Mouse (Mus musculus) neural tube, embryonic 14.5 days (tissue): Measurements from ENCODE around the gene Sh3d19. TPM values are rescaled to one million over a fixed set of nuclear protein-coding genes. Genes with fewer than 3 reads are reported as not detected.
A peak's percentile ranks its signal among the peaks of the same experiment; 100 is the strongest.
"Not testable (repeated sequence)": the region's sequence is repeated elsewhere in the genome, so short reads cannot be mapped to it uniquely, and the experiment has no call there.

ENCODE experiments used
- ATAC-seq: fragments of 200-750 bp; cut with Nextera tagmentation; 2 replicates; pipeline ENCODE4 v1.8.0; 2017; ENCODE audit warnings: low read depth, mild to moderate bottlenecking, moderate TSS enrichment, moderate library complexity
- H3K27ac ChIP-seq: fragments of 300-500 bp; sonication (generic); 2 replicates; pipeline ENCODE4 v1.5.1; 2014; ENCODE audit warnings: low read depth, mild to moderate bottlenecking, control low read depth, low read length, moderate library complexity, mixed read lengths
- H3K27me3 ChIP-seq: fragments of 300-500 bp; sonication (generic); 2 replicates; pipeline ENCODE4 v1.6.1; 2014; ENCODE audit warnings: low read length; ENCODE audit not compliant: control insufficient read depth, insufficient read depth
- H3K36me3 ChIP-seq: fragments of 300-500 bp; sonication (generic); 2 replicates; pipeline ENCODE4 v1.6.1; 2014; ENCODE audit warnings: low read length, mixed read lengths; ENCODE audit not compliant: control insufficient read depth, insufficient read depth
- H3K4me1 ChIP-seq: fragments of 300-500 bp; sonication (generic); 2 replicates; pipeline ENCODE4 v1.6.1; 2014; ENCODE audit warnings: low read length; ENCODE audit not compliant: control insufficient read depth, insufficient read depth
- H3K4me2 ChIP-seq: fragments of 300-500 bp; sonication (generic); 2 replicates; pipeline ENCODE4 v1.6.1; 2014; ENCODE audit warnings: mild to moderate bottlenecking, low read depth, low read length, control low read depth
- H3K4me3 ChIP-seq: fragments of 300-500 bp; sonication (generic); 2 replicates; pipeline ENCODE4 v1.5.1; 2014; ENCODE audit warnings: low read depth, low read length, control low read depth, mixed read lengths
- H3K9ac ChIP-seq: fragments of 300-500 bp; sonication (generic); replicated peaks from 2 replicates; pipeline ENCODE4 v1.6.1; 2014; ENCODE audit warnings: low read depth, mild to moderate bottlenecking, control low read depth, low read length, mixed read lengths
- H3K9me3 ChIP-seq: fragments of 300-500 bp; sonication (generic); 2 replicates; pipeline ENCODE4 v1.6.1; 2016; ENCODE audit warnings: low read length; ENCODE audit not compliant: control insufficient read depth
- WGBS: fragments of 180-500 bp; shearing (Covaris S2); extraction: QIAGEN DNeasy Blood & Tissue Kit; methylation state at CpG from one replicate; pipeline ENCODE4 v1.1.7; 2014; 5-methylcytosine and 5-hydroxymethylcytosine counted together
- polyA plus RNA-seq: library from polyadenylated mRNA; unstranded; fragments of >200 nt; fragmentation: Nextera tagmentation; extraction: Ambion mirVana; gene quantifications from 2 replicates; pipeline ENCODE4 v1.2.1, GENCODE M21; 2014

Gene Sh3d19
- polyA plus RNA-seq, 1 experiment from 2014 or later: 15.5 TPM

GRCm38 (mm10) chr3:85969040-85969439 lies 1.9 kb upstream of the Sh3d19 start:
- H3K4me1 ChIP-seq: no peaks in the 10 kb centered on the region
- no peaks in the 10 kb centered on the region for H3K9me3 ChIP-seq
- no peak for ATAC-seq
- H3K9ac ChIP-seq: no peak overlapping the region
- H3K36me3 ChIP-seq: no peaks in the 10 kb centered on the region
- no peaks in the 10 kb centered on the region for H3K27me3 ChIP-seq
- no peak overlapping the region for H3K4me2 ChIP-seq
- 90% methylated on average over 8 of the region's 8 CpGs for WGBS
- H3K27ac ChIP-seq: no peak overlapping the region
- H3K4me3 ChIP-seq: no peak overlapping the region

GRCm38 (mm10) chr3:85971599-85971975 lies 678 bp downstream of the Sh3d19 start:
- Histone ChIP-seq H3K27ac (no peak overlapping the region), H3K9ac (peak overlapping the region; percentile 89), H3K9me3 (no peaks in the 10 kb centered on the region), H3K36me3 (no peaks in the 10 kb centered on the region), H3K4me3 (peak overlapping the region; percentile 75), H3K4me2 (peak overlapping the region; percentile 64), H3K27me3 (no peaks in the 10 kb centered on the region), H3K4me1 (no peaks in the 10 kb centered on the region)
- 1% methylated on average over 13 of the region's 13 CpGs for WGBS
- ATAC-seq: peak; percentile 39; the same call in 1 of the 2 replicates

GRCm38 (mm10) chr3:85973376-85974140 lies 2.6 kb downstream of the Sh3d19 start:
- no peak for ATAC-seq
- 0 out of 2 replicates have a peak overlapping the region, but pooled peaks have one; percentile 23 for H3K4me2 ChIP-seq
- H3K9ac ChIP-seq: no peak overlapping the region
- no peak overlapping the region for H3K4me3 ChIP-seq
- H3K27me3 ChIP-seq: no peaks in the 10 kb centered on the region
- H3K36me3 ChIP-seq: no peaks in the 10 kb centered on the region
- H3K4me1 ChIP-seq: no peaks in the 10 kb centered on the region
- H3K27ac ChIP-seq: no peak overlapping the region
- 88% methylated on average over 10 of the region's 10 CpGs for WGBS
- no peaks in the 10 kb centered on the region for H3K9me3 ChIP-seq

GRCm38 (mm10) chr3:85974451-85974850 lies 3.5 kb downstream of the Sh3d19 start:
- no peaks in the 10 kb centered on the region for H3K4me1 ChIP-seq
- H3K9ac ChIP-seq: no peak overlapping the region
- 74% methylated on average over 4 of the region's 4 CpGs for WGBS
- no peak overlapping the region for H3K27ac ChIP-seq
- H3K4me3 ChIP-seq: no peak overlapping the region
- ATAC-seq: no peak
- no peaks in the 10 kb centered on the region for H3K9me3 ChIP-seq
- H3K4me2 ChIP-seq: no peak overlapping the region
- H3K36me3 ChIP-seq: no peaks in the 10 kb centered on the region
- no peaks in the 10 kb centered on the region for H3K27me3 ChIP-seq

GRCm38 (mm10) chr3:85980036-85980435 lies 9.1 kb downstream of the Sh3d19 start:
- H3K36me3 ChIP-seq: no peaks in the 10 kb centered on the region
- no peaks in the 10 kb centered on the region for H3K27me3 ChIP-seq
- no peak overlapping the region for H3K9ac ChIP-seq
- no peaks in the 10 kb centered on the region for H3K4me1 ChIP-seq
- no peak overlapping the region for H3K4me3 ChIP-seq
- H3K27ac ChIP-seq: no peak overlapping the region
- ATAC-seq: no peak
- 96% methylated on average over 4 of the region's 4 CpGs for WGBS
- no peak overlapping the region for H3K4me2 ChIP-seq
- H3K9me3 ChIP-seq: no peaks in the 10 kb centered on the region

GRCm38 (mm10) chr3:85981761-85982160 lies 10.9 kb downstream of the Sh3d19 start:
- not testable (repeated sequence) for H3K27ac ChIP-seq, H3K9ac ChIP-seq, H3K27me3 ChIP-seq, H3K36me3 ChIP-seq, H3K9me3 ChIP-seq, ATAC-seq, H3K4me3 ChIP-seq, H3K4me2 ChIP-seq, H3K4me1 ChIP-seq
- WGBS: 90% methylated on average over 3 of the region's 3 CpGs

GRCm38 (mm10) chr3:85984537-85984936 lies 13.6 kb downstream of the Sh3d19 start:
- H3K4me1 ChIP-seq: no peaks in the 10 kb centered on the region
- no peak for ATAC-seq
- WGBS: 96% methylated on average over 6 of the region's 6 CpGs
- H3K27ac ChIP-seq: no peak overlapping the region
- H3K27me3 ChIP-seq: no peaks in the 10 kb centered on the region
- H3K9ac ChIP-seq: no peak overlapping the region
- H3K4me2 ChIP-seq: no peak overlapping the region
- no peak overlapping the region for H3K4me3 ChIP-seq
- no peaks in the 10 kb centered on the region for H3K9me3 ChIP-seq
- no peaks in the 10 kb centered on the region for H3K36me3 ChIP-seq

GRCm38 (mm10) chr3:85987225-85987624 lies 16.3 kb downstream of the Sh3d19 start:
- H3K9me3 ChIP-seq: no peaks in the 10 kb centered on the region
- WGBS: 98% methylated on average over 2 of the region's 2 CpGs
- no peak overlapping the region for H3K4me3 ChIP-seq
- H3K9ac ChIP-seq: no peak overlapping the region
- H3K4me2 ChIP-seq: no peak overlapping the region
- H3K27ac ChIP-seq: no peak overlapping the region
- H3K4me1 ChIP-seq: no peaks in the 10 kb centered on the region
- ATAC-seq: no peak
- H3K36me3 ChIP-seq: no peaks in the 10 kb centered on the region
- no peaks in the 10 kb centered on the region for H3K27me3 ChIP-seq

GRCm38 (mm10) chr3:85991140-85991801 lies 20.4 kb downstream of the Sh3d19 start:
- Histone ChIP-seq H3K4me1 (no peaks in the 10 kb centered on the region), H3K9ac (no peak overlapping the region), H3K27me3 (no peaks in the 10 kb centered on the region), H3K4me3 (no peak overlapping the region), H3K27ac (no peak overlapping the region), H3K36me3 (no peaks in the 10 kb centered on the region), H3K4me2 (no peak overlapping the region), H3K9me3 (no peaks in the 10 kb centered on the region)
- no peak for ATAC-seq
- WGBS: 69% methylated on average over 6 of the region's 6 CpGs
